Mouse (Mus musculus): ENCODE measurements around the gene Fstl4.
"Not testable (repeated sequence)": the region's sequence is repeated elsewhere in the genome, so short reads cannot be mapped to it uniquely, and the experiment has no call there.

The Fstl4 gene

DNA sequence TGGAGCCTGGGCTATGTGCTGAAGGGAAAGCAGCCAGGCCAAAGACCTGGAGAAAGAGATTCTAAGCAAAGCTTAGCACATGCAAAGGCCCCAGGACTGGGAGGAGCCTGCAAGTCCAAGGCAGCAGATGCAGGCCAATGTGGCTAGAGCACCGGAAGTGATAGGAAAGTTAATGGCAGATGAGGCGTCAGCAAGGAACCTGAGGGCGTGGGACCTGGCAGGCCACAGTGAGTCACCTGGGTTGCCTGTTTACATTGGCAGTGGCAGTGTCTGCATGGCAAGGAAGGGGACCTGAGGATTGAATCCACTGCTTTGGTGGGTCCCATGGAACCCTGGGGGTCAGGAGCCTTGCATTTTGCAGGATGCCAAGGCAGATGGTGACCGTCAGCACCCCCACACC is 267.3 kb downstream of the Fstl4 start:
- DNase-seq: no peak

DNA sequence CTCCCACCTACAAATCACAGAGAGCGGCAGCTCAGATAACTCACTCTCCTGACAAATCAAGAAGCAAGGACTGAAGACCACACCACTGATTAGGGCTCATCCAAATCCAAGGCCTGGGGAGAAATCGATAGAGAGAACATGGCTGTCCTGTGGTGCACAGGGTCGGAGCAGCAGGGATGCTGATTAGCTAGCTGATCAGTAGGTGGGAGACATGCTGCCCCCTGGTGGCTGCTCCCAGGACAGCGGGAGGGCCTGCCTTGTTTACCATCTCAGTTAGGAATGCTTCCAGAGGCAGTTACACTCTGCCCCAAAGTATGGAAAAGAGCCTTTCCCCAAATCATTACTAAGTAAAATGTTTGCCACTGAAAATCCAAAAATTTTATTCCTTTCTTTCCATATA is 267.9 kb downstream of the Fstl4 start:
- peak; percentile 85 for DNase-seq

DNA sequence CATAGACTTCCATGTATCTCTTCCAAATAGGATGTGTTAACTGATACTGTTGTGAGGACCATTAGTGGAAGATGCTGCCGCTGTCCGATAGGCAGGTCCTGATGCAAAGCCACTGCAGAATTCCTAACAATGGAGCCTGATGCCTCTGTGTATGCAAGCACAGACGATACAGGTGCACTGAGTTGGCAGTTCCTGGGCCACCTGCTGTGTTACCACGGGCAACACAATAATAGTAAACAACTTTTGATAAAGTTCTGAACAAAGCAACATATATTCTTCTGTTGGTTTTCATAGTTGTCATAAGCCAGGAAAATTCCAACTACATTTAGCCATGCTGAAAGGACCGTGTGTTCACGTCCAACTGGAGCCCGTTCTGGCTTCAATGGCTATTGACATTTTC is 271.0 kb downstream of the Fstl4 start:
- DNase-seq: no peak

DNA sequence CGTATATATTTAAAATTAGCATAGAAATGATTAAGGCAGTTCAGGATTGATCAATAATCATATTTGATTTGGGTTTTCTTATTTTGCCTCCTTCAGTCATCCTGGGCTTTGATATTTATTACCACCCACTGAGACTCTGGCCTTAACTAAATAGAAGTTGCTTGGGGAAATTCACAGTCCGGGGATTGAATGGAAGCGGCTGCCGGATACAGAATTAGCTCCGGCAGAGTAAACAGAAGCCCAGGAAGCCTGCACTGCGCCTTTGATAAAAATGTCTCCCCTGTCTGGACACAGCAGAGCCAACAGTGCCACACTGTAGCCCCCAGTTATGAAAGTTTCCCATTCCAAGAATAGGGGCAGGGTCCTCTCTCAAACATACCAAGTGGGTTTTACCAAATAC is 282.4 kb downstream of the Fstl4 start:
- no peak for DNase-seq

- DNase-seq: no peak
These were observed 289.7 kb downstream of the Fstl4 start for GRCm38 (mm10) chr11:53054151-53054550.

- DNase-seq: no peak
These were observed 291.5 kb downstream of the Fstl4 start for GRCm38 (mm10) chr11:53055896-53056295.

- no peak for DNase-seq
These were observed 292.3 kb downstream of the Fstl4 start for GRCm38 (mm10) chr11:53056781-53057180.

GRCm38 (mm10) chr11:53057821-53058553 is 293.6 kb downstream of the Fstl4 start:
- no peak for DNase-seq

DNA sequence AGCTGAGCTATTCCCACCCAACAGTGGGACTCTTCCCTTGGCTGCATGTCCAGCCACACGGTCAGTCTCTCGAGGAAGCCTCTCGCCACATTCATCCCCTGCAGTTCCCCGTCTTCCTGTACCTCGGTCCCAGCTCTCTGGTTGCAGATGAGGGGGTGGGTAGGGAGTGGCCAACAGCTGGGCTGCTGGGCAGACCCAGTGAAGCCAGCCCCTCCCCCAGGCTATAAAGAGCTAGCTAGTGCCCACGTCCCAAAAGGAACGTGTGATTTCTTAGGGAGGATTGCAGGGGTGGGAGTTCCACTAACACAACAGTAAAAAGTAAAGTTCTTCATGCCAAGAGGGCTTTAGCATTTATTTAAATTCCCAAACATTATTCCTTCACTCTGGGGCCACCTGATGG is 294.1 kb downstream of the Fstl4 start:
- DNase-seq: no peak

DNA sequence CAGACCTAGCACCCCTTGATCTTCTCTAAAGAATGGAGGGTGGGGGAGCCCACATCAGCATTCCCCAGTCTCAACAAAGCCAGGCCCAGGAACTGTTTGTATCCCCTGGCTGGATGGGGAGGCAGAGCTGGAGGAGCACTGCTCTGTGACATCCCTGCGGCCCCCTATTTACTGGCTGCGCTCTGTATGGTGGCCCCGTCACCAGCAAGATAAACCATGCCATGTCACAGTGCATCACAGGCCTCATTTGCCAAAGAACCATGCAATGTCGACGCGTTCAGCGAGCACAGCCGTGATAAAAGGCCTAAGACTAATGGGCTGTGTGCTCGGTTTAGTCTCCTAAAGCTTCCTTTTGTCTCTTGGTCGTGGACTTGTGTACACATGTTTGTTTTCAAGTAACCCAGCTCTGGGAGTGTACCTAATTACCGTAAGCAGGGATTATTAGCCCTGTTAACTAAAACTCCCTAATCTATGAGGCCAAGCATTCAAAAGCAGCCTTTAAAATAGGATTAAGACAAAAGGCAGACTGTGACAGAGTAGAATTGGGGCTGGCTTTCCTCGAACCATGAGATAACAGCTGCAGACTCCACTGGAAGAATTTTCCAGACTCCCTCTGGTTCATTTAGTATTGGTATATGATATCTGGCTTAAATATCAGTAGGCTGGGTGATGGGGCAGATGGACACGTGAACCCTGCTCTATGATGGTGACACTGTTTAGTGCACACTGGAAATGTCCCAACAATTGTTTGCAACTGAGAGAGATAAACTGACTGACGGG is 303.5 kb downstream of the Fstl4 start:
- DNase-seq: no peak

DNA sequence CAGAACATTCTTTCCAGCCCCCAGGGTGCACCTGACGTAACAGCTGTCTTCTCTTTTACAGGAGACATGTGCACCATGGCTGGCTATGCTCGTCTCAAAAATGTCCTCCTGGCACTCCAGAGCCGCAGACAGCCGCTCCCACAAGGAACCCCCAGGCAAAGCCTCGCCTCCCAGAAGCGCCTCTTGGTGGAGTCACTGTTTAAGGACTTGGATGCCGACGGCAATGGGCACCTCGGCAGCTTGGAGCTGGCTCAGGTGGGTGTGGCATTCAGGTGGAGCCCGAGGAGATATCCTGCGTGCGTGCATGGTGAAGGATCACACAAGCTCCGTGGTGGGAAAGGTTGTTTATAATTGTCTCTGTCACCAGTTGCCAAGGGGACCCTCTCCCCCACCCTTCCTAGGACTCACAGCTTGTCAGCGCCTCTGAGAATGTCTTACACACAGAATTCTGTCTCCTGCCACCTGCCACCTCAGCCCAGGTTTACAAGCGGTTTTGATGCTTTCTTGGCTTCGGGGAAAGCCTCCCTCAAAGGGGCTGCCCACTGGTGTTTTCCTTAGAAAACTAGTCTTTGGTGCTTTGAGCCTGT is 304.1 kb downstream of the Fstl4 start:
- no peak for DNase-seq

- peak; percentile 61 for DNase-seq
These were observed 305.3 kb downstream of the Fstl4 start for GRCm38 (mm10) chr11:53069751-53070150.

- no peak for DNase-seq
These were observed 307.2 kb downstream of the Fstl4 start for GRCm38 (mm10) chr11:53071602-53072001.

GRCm38 (mm10) chr11:53077641-53078040 is 313.2 kb downstream of the Fstl4 start:
- DNase-seq: no peak

DNA sequence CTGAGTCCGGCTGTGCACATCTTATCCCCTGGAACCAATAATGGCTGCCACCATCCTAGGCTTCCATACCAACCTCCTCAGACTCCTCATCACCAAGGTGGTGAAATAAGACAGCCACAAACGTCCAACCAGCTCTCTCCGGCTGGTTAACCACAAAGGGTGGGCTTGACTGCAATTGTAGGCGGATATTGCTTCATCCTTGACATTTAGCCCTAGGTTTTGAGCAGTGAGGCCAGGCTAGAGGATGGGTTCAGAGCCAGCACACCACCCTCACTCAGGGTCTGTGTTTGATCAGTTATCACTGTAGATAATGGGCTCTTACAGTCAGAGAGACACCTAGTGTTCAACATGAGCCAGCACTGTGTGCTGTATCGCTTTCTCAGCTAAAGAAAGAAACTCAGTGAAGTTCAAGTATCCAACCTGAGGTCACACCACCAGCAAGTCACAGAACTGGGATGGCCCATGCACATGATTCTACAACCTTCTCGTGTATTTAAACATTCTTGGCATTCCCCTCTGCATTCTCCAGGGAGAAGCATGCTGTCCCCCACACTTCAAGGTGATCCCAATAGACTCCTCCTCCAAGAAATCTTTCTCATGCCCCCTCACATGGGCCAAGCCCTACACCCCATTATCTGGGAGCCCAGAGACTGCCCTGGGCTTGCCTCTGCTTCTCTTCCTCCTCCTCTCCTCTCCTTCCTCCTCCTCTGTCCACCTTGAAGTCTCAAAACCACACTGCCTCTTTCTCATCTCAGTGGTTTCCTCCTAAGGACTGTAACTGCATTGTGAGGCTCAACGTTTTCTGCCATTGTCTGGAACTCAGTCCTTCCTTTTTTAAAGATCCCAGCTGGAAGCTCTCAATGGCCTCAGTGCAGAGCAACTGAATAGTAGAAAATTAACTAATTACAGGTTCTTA is 314.2 kb downstream of the Fstl4 start:
- DNase-seq: no peak

GRCm38 (mm10) chr11:53081310-53081709 is 316.9 kb downstream of the Fstl4 start:
- no peak for DNase-seq

DNA sequence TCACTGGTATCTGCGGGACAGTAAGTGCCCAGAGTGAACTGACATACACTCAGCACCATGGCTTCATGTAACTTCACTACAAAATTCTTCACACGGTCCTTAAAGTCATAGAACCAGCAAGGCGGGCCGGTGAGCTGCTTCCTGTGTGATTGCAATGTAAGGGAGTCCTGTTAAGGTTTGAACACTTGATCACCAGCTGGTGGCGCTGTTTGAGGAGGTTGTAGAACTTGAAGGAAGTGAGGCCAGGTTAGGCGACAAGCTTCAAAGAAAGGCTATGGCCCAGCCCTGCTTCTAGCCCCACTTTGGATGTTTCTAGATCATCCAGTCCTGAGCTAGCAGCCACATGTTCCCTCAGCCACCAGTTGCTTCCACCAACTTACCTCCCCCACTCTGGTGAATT is 320.9 kb downstream of the Fstl4 start:
- peak; percentile 59 for DNase-seq

GRCm38 (mm10) chr11:53085858-53086565 is 321.6 kb downstream of the Fstl4 start:
- peak; percentile 13 for DNase-seq

DNA sequence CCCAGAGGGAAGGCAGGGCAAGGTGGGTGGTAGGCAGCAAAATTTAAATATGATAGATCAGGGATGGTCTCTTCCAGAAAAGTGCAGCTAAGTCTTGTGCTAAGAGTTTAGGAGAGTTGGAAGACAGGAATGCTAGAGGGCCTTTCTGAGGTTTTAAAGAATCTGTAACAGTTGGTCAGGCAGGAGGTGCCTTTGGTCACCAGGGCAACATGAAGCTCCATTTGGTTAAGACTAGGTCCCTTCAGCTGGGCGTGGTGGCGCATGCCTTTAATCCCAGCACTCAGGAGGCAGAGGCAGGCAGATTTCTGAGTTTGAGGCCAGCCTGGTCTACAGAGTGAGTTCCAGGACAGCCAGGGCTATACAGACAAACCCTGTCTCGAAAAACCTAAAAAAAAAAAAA is 323.5 kb downstream of the Fstl4 start:
- DNase-seq: not testable (repeated sequence)

GRCm38 (mm10) chr11:53091596-53091995 is 327.2 kb downstream of the Fstl4 start:
- DNase-seq: no peak

DNA sequence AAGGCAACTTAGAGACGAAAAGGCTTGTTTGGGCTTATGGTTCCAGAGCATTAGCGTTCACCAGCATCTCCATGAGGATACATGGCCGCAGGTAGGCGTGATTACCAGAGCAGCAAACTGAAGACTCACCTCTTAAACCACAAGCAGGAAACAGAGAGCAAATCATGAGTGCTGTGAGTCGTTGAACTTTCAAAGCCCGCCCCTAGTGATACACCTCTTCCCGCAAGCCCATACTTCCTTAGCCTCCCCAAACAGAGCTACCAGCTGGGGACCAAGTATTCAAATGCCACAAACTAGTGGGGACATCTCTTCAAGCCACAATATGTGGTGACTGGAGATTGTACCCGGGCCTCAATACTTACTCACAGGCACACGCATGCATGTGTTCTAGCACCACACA is 332.4 kb downstream of the Fstl4 start:
- no peak for DNase-seq

DNA sequence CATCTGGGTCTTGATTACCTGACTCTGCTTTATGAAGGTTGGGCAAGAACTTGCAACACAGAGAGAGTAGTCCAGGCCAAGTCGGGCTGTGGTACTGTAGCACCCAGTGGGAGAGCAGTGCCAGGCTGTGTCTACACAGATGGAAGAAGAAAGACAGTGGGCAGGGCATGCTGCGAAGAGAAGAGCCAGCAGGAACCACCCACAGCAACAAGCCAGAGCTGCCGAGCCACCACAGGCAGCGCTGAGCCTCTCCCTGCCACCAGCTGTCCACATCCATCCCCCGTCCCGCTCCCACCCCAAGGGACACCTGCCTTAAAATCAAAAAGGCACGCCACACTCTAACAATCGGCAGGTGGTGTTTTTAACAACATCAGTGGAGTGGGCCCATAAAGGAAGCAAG is 332.9 kb downstream of the Fstl4 start:
- no peak for DNase-seq
